Mouse (Mus musculus) hindbrain, embryonic 11.5 days (tissue): ENCODE measurements at regions not wholly inside any gene's neighbourhood (a gene's known extent, or its start where the extent isn't known, plus 50 kb on each side); places are given as distances from the start of the nearest gene placed in this dataset.

Source experiments
- ATAC-seq: fragments of 200-750 bp; cut with Nextera tagmentation; 2 replicates; pipeline ENCODE4 v1.8.0; 2017; ENCODE audit warnings: mild to moderate bottlenecking, moderate TSS enrichment, moderate library complexity; ENCODE audit not compliant: low FRiP score
- DNase-seq: peaks from one replicate; pipeline ENCODE4 v3.0.0-alpha.2; 2015; ENCODE audit warnings: low spot score
- H3K27ac ChIP-seq: fragments of 300-500 bp; sonication (generic); 2 replicates; pipeline ENCODE4 v1.5.1; 2014; ENCODE audit warnings: mild to moderate bottlenecking, low read depth, low read length
- H3K27me3 ChIP-seq: fragments of 300-500 bp; sonication (generic); 2 replicates; pipeline ENCODE4 v1.6.1; 2014; ENCODE audit warnings: mild to moderate bottlenecking, low read length, moderate library complexity, mixed read lengths; ENCODE audit not compliant: control insufficient read depth, insufficient read depth
- H3K36me3 ChIP-seq: fragments of 300-500 bp; sonication (generic); 2 replicates; pipeline ENCODE4 v1.6.1; 2014; ENCODE audit warnings: mild to moderate bottlenecking, low read length, moderate library complexity, mixed read lengths; ENCODE audit not compliant: control insufficient read depth, insufficient read depth
- H3K4me1 ChIP-seq: fragments of 300-500 bp; sonication (generic); replicated peaks from 2 replicates; pipeline ENCODE4 v1.6.1; 2014; ENCODE audit warnings: low read length, mixed read lengths; ENCODE audit not compliant: control insufficient read depth, insufficient read depth
- H3K4me2 ChIP-seq: fragments of 300-500 bp; sonication (generic); replicated peaks from 2 replicates; pipeline ENCODE4 v1.6.1; 2014; ENCODE audit warnings: mild to moderate bottlenecking, low read depth, low read length
- H3K4me3 ChIP-seq: fragments of 300-500 bp; sonication (generic); 2 replicates; pipeline ENCODE4 v1.5.1; 2014; ENCODE audit warnings: low read depth, low read length
- H3K9ac ChIP-seq: fragments of 300-500 bp; sonication (generic); 2 replicates; pipeline ENCODE4 v1.6.1; 2014; ENCODE audit warnings: low read depth, low read length
- H3K9me3 ChIP-seq: fragments of 300-500 bp; sonication (generic); 2 replicates; pipeline ENCODE4 v1.6.1; 2016; ENCODE audit warnings: low read length; ENCODE audit not compliant: control insufficient read depth
- WGBS: fragments of 180-500 bp; shearing (Covaris S2); extraction: QIAGEN DNeasy Blood & Tissue Kit; methylation state at CpG from one replicate; pipeline ENCODE4 v1.1.7; 2014; 5-methylcytosine and 5-hydroxymethylcytosine counted together

GRCm38 (mm10) chr9:26539042-26539441 is 194.5 kb upstream of the B3gat1 start:
- H3K36me3 ChIP-seq, result no peaks in the 10 kb centered on the region
- H3K4me1 ChIP-seq, result no peaks in the 10 kb centered on the region
- ATAC-seq (no peak), DNase-seq (no peak)
- H3K27me3 ChIP-seq, result no peaks in the 10 kb centered on the region
- WGBS, result 91% methylated on average over 2 of the region's 2 CpGs
- no peaks in the 10 kb centered on the region for H3K9me3 ChIP-seq
- no peak overlapping the region for H3K9ac ChIP-seq
- no peak overlapping the region for H3K27ac ChIP-seq
- H3K4me3 ChIP-seq, result no peak overlapping the region
- H3K4me2 ChIP-seq, result no peak overlapping the region

DNA sequence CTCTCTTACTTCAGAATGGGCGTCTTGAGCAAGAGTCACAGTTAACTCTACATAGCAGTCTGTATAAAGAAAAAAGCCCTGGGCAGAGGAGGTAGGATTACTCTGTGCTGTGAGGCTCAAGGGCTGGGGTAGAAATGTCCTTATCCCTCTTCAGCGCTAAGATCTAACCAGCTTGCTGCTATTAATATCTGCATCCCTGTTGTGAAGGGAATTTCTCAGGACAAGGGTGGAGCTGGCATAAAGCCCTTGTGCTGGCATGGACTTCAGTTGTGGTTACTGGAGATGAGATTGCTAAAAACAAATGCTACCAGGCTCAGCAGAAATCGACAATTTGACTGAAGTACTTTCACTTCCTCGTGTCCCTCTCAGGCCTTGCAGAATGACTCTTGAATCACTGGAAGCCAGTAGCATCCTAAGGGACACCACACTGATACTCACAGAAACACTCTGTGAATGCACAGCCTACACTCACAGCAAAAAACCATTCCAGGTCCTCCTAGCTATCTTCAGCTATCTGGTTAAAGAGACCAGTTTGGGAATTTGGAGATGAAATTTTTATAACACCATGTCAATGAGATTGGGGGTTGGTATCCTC is 185.1 kb upstream of the B3gat1 start:
- DNase-seq, result no peak
- no peak for ATAC-seq

DNA sequence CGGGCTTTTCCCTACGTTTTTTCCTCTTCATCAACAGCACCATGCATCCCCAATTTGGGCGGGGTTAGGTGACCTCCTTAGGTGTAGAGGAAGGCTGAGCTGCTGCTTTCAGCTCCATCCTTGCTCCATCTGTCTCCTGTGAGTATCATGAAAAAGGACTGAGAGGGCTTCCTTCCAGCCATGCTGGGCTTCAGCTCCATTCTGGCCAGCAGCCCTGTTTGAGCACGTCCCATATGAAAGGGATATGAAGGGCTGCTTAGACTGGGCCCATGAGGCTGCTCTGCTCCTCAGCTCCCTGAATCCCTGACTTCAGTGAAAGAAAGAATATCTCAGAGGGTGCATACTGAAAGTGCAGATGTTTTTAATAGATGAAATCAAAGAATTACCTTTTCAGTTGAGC is 184.4 kb upstream of the B3gat1 start:
- ATAC-seq (no peak), DNase-seq (no peak)
- Histone ChIP-seq H3K36me3 (no peaks in the 10 kb centered on the region), H3K27ac (no peak overlapping the region), H3K9ac (no peak overlapping the region), H3K9me3 (no peaks in the 10 kb centered on the region), H3K4me3 (no peak overlapping the region), H3K4me1 (no peaks in the 10 kb centered on the region), H3K4me2 (no peak overlapping the region), H3K27me3 (no peaks in the 10 kb centered on the region)
- WGBS, result 80% methylated on average over 4 of the region's 4 CpGs

More for the DNA sequence above, 185.1 kb upstream of the B3gat1 start:
- H3K27me3 ChIP-seq, result no peaks in the 10 kb centered on the region
- no peaks in the 10 kb centered on the region for H3K36me3 ChIP-seq
- no peak overlapping the region for H3K9ac ChIP-seq
- H3K4me3 ChIP-seq, result no peak overlapping the region
- no peaks in the 10 kb centered on the region for H3K4me1 ChIP-seq
- whole genome bisulfite sequencing, result 77% methylated on average over 4 of the region's 4 CpGs
- no peak overlapping the region for H3K27ac ChIP-seq
- H3K9me3 ChIP-seq, result no peaks in the 10 kb centered on the region
- no peak overlapping the region for H3K4me2 ChIP-seq

GRCm38 (mm10) chr9:26549551-26549950 is 184.0 kb upstream of the B3gat1 start:
- Histone ChIP-seq H3K27ac (no peak overlapping the region), H3K9me3 (no peaks in the 10 kb centered on the region), H3K4me1 (no peaks in the 10 kb centered on the region), H3K4me3 (no peak overlapping the region), H3K27me3 (no peaks in the 10 kb centered on the region), H3K36me3 (no peaks in the 10 kb centered on the region), H3K9ac (no peak overlapping the region), H3K4me2 (no peak overlapping the region)
- ATAC-seq (no peak), DNase-seq (no peak)
- 91% methylated on average over 2 of the region's 2 CpGs for WGBS

GRCm38 (mm10) chr9:26575990-26576389 is 157.5 kb upstream of the B3gat1 start:
- no peaks in the 10 kb centered on the region for H3K9me3 ChIP-seq
- no peaks in the 10 kb centered on the region for H3K36me3 ChIP-seq
- no peak overlapping the region for H3K4me2 ChIP-seq
- no peak overlapping the region for H3K4me3 ChIP-seq
- DNase-seq (no peak), ATAC-seq (no peak)
- H3K4me1 ChIP-seq, result no peaks in the 10 kb centered on the region
- WGBS, result 87% methylated on average over 6 of the region's 6 CpGs
- H3K9ac ChIP-seq, result no peak overlapping the region
- H3K27ac ChIP-seq, result no peak overlapping the region
- H3K27me3 ChIP-seq, result no peaks in the 10 kb centered on the region

DNA sequence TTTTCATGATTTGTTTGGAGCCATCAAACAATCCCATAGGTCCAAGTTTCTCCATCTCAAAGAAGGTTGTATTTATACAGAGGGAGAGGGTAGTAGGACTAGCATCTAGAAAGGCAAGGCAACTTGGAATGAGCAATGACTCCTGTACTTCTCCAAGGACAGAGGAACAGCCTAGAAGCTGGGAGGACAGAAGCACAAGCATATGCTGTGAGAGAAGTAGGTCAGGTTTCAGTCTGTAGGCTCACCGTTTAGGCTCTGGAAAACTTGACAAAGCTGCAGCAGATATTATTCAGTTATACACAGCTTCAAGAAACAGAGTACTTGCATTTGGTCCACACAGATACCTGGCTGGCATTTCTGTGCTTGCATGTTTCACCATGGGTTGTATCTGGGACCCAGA is 131.5 kb upstream of the B3gat1 start:
- no peak for DNase-seq
- ATAC-seq, result no peak
- no peaks in the 10 kb centered on the region for H3K9me3 ChIP-seq
- H3K36me3 ChIP-seq, result no peaks in the 10 kb centered on the region
- no peak overlapping the region for H3K27ac ChIP-seq
- H3K4me2 ChIP-seq, result no peak overlapping the region
- WGBS, result 89% methylated on average over 1 of the region's 1 CpGs
- H3K9ac ChIP-seq, result no peak overlapping the region
- H3K4me3 ChIP-seq, result no peak overlapping the region
- no peaks in the 10 kb centered on the region for H3K4me1 ChIP-seq
- no peaks in the 10 kb centered on the region for H3K27me3 ChIP-seq

- no peak overlapping the region for H3K4me3 ChIP-seq
- no peak overlapping the region for H3K9ac ChIP-seq
- H3K9me3 ChIP-seq, result no peaks in the 10 kb centered on the region
- H3K4me2 ChIP-seq, result no peak overlapping the region
- DNase-seq, result no peak
- H3K36me3 ChIP-seq, result no peaks in the 10 kb centered on the region
- no peak for ATAC-seq
- H3K27ac ChIP-seq, result no peak overlapping the region
- 82% methylated on average over 3 of the region's 3 CpGs for WGBS
- no peaks in the 10 kb centered on the region for H3K27me3 ChIP-seq
- H3K4me1 ChIP-seq, result no peaks in the 10 kb centered on the region
Measured at GRCm38 (mm10) chr9:26604552-26604951, 129.0 kb upstream of the B3gat1 start.

GRCm38 (mm10) chr9:26611711-26612437 is 121.7 kb upstream of the B3gat1 start:
- H3K4me3 ChIP-seq, result no peak overlapping the region
- DNase-seq (no peak), ATAC-seq (no peak)
- H3K27ac ChIP-seq, result no peak overlapping the region
- H3K36me3 ChIP-seq, result no peaks in the 10 kb centered on the region
- H3K9ac ChIP-seq, result no peak overlapping the region
- H3K4me2 ChIP-seq, result no peak overlapping the region
- H3K4me1 ChIP-seq, result no peaks in the 10 kb centered on the region
- WGBS, result 62% methylated on average over 6 of the region's 6 CpGs
- H3K9me3 ChIP-seq, result no peaks in the 10 kb centered on the region
- no peaks in the 10 kb centered on the region for H3K27me3 ChIP-seq

- Histone ChIP-seq H3K27ac (no peak overlapping the region), H3K36me3 (no peaks in the 10 kb centered on the region), H3K4me1 (no peaks in the 10 kb centered on the region), H3K4me3 (no peak overlapping the region), H3K4me2 (no peak overlapping the region), H3K27me3 (no peaks in the 10 kb centered on the region), H3K9me3 (no peaks in the 10 kb centered on the region), H3K9ac (no peak overlapping the region)
- ATAC-seq, result no peak
- 89% methylated on average over 1 of the region's 1 CpGs for WGBS
- DNase-seq, result no peak
Measured at GRCm38 (mm10) chr9:26622840-26623448, 110.6 kb upstream of the B3gat1 start.
